Mouse (Mus musculus): ENCODE data around the gene Madd. TPM values are rescaled to one million over a fixed set of nuclear protein-coding genes. Genes with fewer than 3 reads are reported as not detected.
"Not testable (repeated sequence)": the region's sequence is repeated elsewhere in the genome, so short reads cannot be mapped to it uniquely, and the experiment has no call there.

Gene Madd
- polyA plus RNA-seq, 1 experiment = 11.4 TPM

DNA sequence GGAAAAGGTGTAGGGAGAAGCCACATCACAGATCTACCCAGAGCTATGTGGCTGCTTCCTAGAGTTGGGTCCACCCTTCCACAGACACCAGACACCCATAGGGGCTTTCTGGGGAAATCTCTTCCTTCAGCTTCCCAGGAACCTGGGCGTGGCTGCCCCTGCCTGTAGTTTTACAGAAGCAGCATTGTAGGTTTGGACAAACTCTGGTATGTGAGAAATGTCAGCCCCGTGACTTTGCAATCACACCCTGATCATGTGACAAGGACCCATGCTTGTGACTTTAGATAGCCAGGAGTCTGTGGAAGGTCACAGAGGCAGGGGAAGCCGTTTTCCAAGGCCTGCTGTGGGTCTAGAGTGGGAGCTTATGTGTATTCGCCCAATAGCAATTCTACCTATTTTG is 71.1 kb downstream of the Madd start:
- Histone ChIP-seq H3K27me3 (ENCODE audit: control insufficient read depth, insufficient read depth, low read length) (no peaks in the 10 kb centered on the region), H3K4me3 (ENCODE audit: control insufficient read depth, low read depth, low read length) (no peak overlapping the region), H3K4me1 (ENCODE audit: control insufficient read depth, insufficient read depth, low read length) (peaks cover 5% of the 10 kb centered on the region), H3K27ac (ENCODE audit: control insufficient read depth, insufficient read depth, low read depth, low read length) (no peak overlapping the region), H3K36me3 (ENCODE audit: control insufficient read depth, insufficient read depth, low read length) (no peaks in the 10 kb centered on the region)
- TF ChIP-seq CTCF (IDR thresholded peaks at IDR 0.05; ENCODE audit: control insufficient read depth, insufficient read depth, insufficient replicate concordance, low read depth, low read length) (no peak), POLR2A (IDR thresholded peaks at IDR 0.05; ENCODE audit: control insufficient read depth, low read depth, low read length) (no peak)

DNA sequence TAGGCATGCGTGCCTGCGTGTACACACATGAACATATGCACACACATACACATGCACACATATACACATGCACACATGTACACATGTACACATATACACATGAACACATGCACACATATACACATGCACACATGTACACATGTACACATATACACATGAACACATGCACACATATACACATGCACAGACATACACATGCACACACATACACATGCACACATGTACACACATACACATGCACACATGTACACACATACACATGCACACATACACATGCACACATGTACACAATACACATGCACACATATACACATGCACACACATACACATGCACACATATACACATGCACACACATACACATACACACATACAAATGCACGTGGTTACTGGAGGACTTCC is 71.8 kb downstream of the Madd start:
- not testable (repeated sequence) for H3K27me3 ChIP-seq (ENCODE audit: control insufficient read depth, insufficient read depth, low read length); H3K27ac ChIP-seq (ENCODE audit: control insufficient read depth, insufficient read depth, low read depth, low read length); H3K4me1 ChIP-seq (ENCODE audit: control insufficient read depth, insufficient read depth, low read length); H3K4me3 ChIP-seq (ENCODE audit: control insufficient read depth, low read depth, low read length); H3K36me3 ChIP-seq (ENCODE audit: control insufficient read depth, insufficient read depth, low read length)

DNA sequence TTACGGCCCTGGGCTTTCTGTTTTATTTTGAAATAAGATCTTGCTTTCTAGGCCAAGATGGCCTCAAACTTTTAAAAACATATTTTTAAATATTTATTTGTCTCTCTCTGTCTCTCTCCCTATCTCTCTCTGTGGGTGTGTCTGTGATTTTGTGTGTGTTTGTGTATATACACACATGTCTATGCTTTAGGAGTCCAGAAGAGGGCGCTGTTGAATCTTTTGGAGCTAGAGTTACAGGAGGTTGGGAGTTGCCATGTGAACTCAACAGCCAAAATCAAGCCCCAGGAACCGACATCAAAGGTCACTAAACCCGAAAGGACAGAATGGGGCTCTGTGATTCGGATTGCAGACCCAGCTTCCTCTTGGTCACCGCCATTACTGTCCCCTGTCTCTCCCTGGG is 73.2 kb downstream of the Madd start:
- H3K4me3 ChIP-seq (ENCODE audit: control insufficient read depth, low read depth, low read length) = no peak overlapping the region
- H3K27me3 ChIP-seq (ENCODE audit: control insufficient read depth, insufficient read depth, low read length) = no peaks in the 10 kb centered on the region
- no peak overlapping the region for H3K27ac ChIP-seq (ENCODE audit: control insufficient read depth, insufficient read depth, low read depth, low read length)
- H3K4me1 ChIP-seq (ENCODE audit: control insufficient read depth, insufficient read depth, low read length) = peaks cover 5% of the 10 kb centered on the region
- H3K36me3 ChIP-seq (ENCODE audit: control insufficient read depth, insufficient read depth, low read length) = no peaks in the 10 kb centered on the region
- TF ChIP-seq CTCF (IDR thresholded peaks at IDR 0.05; ENCODE audit: control insufficient read depth, insufficient read depth, insufficient replicate concordance, low read depth, low read length) (no peak), POLR2A (IDR thresholded peaks at IDR 0.05; ENCODE audit: control insufficient read depth, low read depth, low read length) (no peak)

DNA sequence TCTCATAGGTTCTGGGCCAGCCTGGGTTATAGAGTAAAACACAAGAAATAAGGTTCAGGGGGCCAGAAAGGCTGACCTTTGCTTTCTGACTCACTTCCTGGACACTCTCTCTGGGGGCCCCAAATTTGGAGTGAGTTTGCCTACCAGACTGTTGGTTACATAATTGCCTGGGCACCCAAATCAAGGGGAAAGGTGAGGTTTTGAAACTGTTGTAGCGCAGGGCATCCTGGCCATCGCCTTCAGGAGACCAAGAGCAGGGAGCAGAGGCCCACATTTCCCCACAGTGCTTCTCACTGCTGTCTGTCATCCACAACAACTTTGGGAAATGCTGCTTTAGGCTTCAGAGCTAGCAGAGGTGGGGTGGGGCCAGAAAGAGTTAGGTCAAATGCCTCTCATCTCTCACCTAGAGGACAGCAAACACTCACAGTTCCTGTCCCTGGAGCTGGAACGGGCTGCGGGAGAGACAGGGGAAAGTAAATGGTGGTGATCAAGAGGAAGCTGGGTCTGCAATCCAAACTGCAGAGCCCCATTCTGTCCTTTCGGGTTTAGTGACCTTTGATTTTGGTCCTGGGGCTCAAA is 73.7 kb downstream of the Madd start:
- TF ChIP-seq CTCF (IDR thresholded peaks at IDR 0.05; ENCODE audit: control insufficient read depth, insufficient read depth, insufficient replicate concordance, low read depth, low read length) (no peak), POLR2A (IDR thresholded peaks at IDR 0.05; ENCODE audit: control insufficient read depth, low read depth, low read length) (no peak)
- Histone ChIP-seq H3K27me3 (ENCODE audit: control insufficient read depth, insufficient read depth, low read length) (no peaks in the 10 kb centered on the region), H3K4me3 (ENCODE audit: control insufficient read depth, low read depth, low read length) (no peak overlapping the region), H3K36me3 (ENCODE audit: control insufficient read depth, insufficient read depth, low read length) (no peaks in the 10 kb centered on the region), H3K27ac (ENCODE audit: control insufficient read depth, insufficient read depth, low read depth, low read length) (no peak overlapping the region), H3K4me1 (ENCODE audit: control insufficient read depth, insufficient read depth, low read length) (peaks cover 1% of the 10 kb centered on the region)

DNA sequence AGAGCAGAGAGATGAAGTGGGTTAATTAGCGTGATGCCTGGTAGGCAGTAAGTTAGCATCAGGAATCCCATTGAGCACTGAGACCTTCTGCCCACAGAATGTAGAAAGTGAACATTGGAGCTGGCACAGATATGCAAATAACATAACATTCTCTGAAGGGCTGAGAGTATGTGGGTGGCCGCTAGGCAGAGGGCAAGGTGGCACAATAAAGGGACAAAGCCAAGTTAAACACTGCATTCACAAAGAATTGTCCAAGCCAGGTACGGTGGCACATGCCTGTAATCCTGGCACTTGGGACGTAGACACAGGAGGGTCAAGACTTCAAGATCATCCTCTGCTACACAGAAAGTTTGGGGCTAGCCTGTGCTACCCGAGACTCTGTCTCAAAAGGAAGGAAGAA is 74.4 kb downstream of the Madd start:
- H3K27ac ChIP-seq (ENCODE audit: control insufficient read depth, insufficient read depth, low read depth, low read length) = no peak overlapping the region
- H3K27me3 ChIP-seq (ENCODE audit: control insufficient read depth, insufficient read depth, low read length) = no peaks in the 10 kb centered on the region
- no peak overlapping the region for H3K4me3 ChIP-seq (ENCODE audit: control insufficient read depth, low read depth, low read length)
- no peaks in the 10 kb centered on the region for H3K36me3 ChIP-seq (ENCODE audit: control insufficient read depth, insufficient read depth, low read length)
- no peaks in the 10 kb centered on the region for H3K4me1 ChIP-seq (ENCODE audit: control insufficient read depth, insufficient read depth, low read length)
- TF ChIP-seq POLR2A (IDR thresholded peaks at IDR 0.05; ENCODE audit: control insufficient read depth, low read depth, low read length) = no peak
- no peak for TF ChIP-seq CTCF (IDR thresholded peaks at IDR 0.05; ENCODE audit: control insufficient read depth, insufficient read depth, insufficient replicate concordance, low read depth, low read length)

DNA sequence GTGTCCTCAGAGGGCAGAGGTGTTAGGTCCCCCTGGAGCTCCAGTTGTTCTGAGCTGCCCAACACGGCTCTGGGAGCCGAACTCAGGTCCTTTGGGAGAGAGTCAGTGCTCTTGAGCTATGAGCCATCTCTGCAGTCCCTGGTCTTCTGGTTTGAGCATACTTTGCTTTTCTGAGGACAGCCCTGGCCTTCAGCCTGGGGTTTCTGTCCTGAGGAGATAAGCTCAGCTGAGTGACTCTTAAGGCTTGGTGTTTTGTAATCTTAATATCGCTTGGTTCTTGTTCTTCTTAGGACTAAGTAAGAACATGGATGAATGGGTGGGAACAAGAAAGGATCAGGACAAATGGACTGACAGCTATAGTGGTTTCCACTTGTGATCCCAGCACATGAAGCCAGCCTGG is 75.5 kb downstream of the Madd start:
- Histone ChIP-seq H3K4me3 (ENCODE audit: control insufficient read depth, low read depth, low read length) (no peak overlapping the region), H3K27ac (ENCODE audit: control insufficient read depth, insufficient read depth, low read depth, low read length) (no peak overlapping the region), H3K36me3 (ENCODE audit: control insufficient read depth, insufficient read depth, low read length) (no peaks in the 10 kb centered on the region), H3K4me1 (ENCODE audit: control insufficient read depth, insufficient read depth, low read length) (no peaks in the 10 kb centered on the region), H3K27me3 (ENCODE audit: control insufficient read depth, insufficient read depth, low read length) (no peaks in the 10 kb centered on the region)
- TF ChIP-seq CTCF (IDR thresholded peaks at IDR 0.05; ENCODE audit: control insufficient read depth, insufficient read depth, insufficient replicate concordance, low read depth, low read length) (no peak), POLR2A (IDR thresholded peaks at IDR 0.05; ENCODE audit: control insufficient read depth, low read depth, low read length) (no peak)

DNA sequence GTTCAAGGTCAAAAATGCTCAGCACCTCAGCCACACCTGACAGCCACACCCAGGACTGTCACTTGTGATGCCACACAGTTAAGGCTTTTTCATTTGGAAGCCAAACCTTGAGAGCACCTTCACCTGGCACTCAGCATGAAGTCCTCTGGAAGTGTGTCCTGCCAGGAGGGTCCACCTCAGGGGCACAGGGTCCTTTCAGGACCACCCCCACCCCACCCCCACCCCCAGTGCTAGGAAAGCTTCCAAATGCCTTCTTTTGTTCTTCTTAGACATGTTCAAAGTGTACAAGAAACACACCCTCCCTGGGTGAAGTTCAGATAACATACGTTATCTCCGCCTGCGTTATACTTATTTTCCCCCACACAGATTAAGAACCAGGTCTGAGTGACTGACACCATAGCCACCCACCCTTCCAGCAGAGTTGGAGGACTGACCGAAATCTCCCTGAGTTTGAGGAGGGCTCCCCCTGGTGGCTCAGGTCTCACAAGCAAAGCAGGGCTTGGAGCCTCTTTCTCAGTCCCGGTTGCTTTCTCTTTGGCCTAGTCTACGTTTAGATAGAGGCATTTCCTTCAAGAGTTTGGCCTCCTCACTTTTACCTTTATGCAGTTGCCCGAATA is 82.4 kb downstream of the Madd start:
- Histone ChIP-seq H3K4me3 (ENCODE audit: control insufficient read depth, low read depth, low read length) (no peak overlapping the region), H3K27me3 (ENCODE audit: control insufficient read depth, insufficient read depth, low read length) (no peaks in the 10 kb centered on the region), H3K27ac (ENCODE audit: control insufficient read depth, insufficient read depth, low read depth, low read length) (no peak overlapping the region), H3K36me3 (ENCODE audit: control insufficient read depth, insufficient read depth, low read length) (no peaks in the 10 kb centered on the region), H3K4me1 (ENCODE audit: control insufficient read depth, insufficient read depth, low read length) (no peaks in the 10 kb centered on the region)
- TF ChIP-seq CTCF (IDR thresholded peaks at IDR 0.05; ENCODE audit: control insufficient read depth, insufficient read depth, insufficient replicate concordance, low read depth, low read length) = peak; percentile 65; the same call in 1 of the 2 replicates
- TF ChIP-seq POLR2A (IDR thresholded peaks at IDR 0.05; ENCODE audit: control insufficient read depth, low read depth, low read length) = no peak

DNA sequence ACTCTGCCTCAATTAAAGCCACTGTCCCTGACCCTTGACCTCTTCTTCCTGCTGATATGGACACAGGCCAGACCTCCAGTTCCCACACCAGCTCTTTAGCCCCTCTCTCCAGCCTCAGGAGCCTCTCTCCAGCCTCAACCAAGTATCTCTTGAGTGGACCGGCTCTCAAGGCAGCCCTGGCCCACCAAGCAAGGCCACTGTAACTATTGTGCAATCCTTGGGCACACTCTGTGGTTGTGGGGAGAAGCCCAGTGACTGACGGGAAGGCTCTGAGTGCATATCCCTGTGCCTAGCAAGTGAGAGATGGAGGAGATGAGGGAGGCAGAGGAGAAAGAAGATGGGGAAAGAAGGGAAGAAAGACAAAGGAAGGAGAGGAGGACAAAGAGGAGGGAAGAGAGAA is 85.5 kb downstream of the Madd start:
- H3K27me3 ChIP-seq (ENCODE audit: control insufficient read depth, insufficient read depth, low read length) = no peaks in the 10 kb centered on the region
- TF ChIP-seq POLR2A (IDR thresholded peaks at IDR 0.05; ENCODE audit: control insufficient read depth, low read depth, low read length) (no peak), CTCF (IDR thresholded peaks at IDR 0.05; ENCODE audit: control insufficient read depth, insufficient read depth, insufficient replicate concordance, low read depth, low read length) (no peak)
- no peak overlapping the region for H3K4me3 ChIP-seq (ENCODE audit: control insufficient read depth, low read depth, low read length)
- H3K27ac ChIP-seq (ENCODE audit: control insufficient read depth, insufficient read depth, low read depth, low read length) = no peak overlapping the region
- H3K4me1 ChIP-seq (ENCODE audit: control insufficient read depth, insufficient read depth, low read length) = no peaks in the 10 kb centered on the region
- no peaks in the 10 kb centered on the region for H3K36me3 ChIP-seq (ENCODE audit: control insufficient read depth, insufficient read depth, low read length)

Measured in testis, adult 2 months (tissue).